Mouse (Mus musculus) liver, adult 2 months (tissue): ENCODE data around the gene Ccnq. TPM values are rescaled to one million over a fixed set of nuclear protein-coding genes. Genes with fewer than 3 reads are reported as not detected.
"Not testable (repeated sequence)": the region's sequence is repeated elsewhere in the genome, so short reads cannot be mapped to it uniquely, and the experiment has no call there.

ENCODE experiments used
- DNase-seq: peaks from one replicate; pipeline ENCODE4 v3.0.0-alpha.2; 2011; ENCODE audit warnings: low read depth, low spot score; ENCODE audit errors: extremely low read depth
- H3K27ac ChIP-seq: fragments of 200-500 bp; replicated peaks from 2 replicates; pipeline ENCODE4 v1.5.1; 2012; ENCODE audit warnings: low read depth, mild to moderate bottlenecking, control low read depth, inconsistent platforms, low read length; ENCODE audit not compliant: insufficient read depth
- H3K27me3 ChIP-seq: fragments of 200-500 bp; 2 replicates; pipeline ENCODE4 v1.6.1; 2012; ENCODE audit warnings: mild to moderate bottlenecking, moderate library complexity, low read length, inconsistent platforms; ENCODE audit not compliant: control insufficient read depth, insufficient read depth
- H3K36me3 ChIP-seq: fragments of 200-500 bp; 2 replicates; pipeline ENCODE4 v1.6.1; 2012; ENCODE audit warnings: low read length, inconsistent platforms; ENCODE audit not compliant: control insufficient read depth, insufficient read depth
- H3K4me1 ChIP-seq: fragments of 200-500 bp; 2 replicates; pipeline ENCODE4 v1.6.1; 2011; ENCODE audit warnings: low read length; ENCODE audit not compliant: control insufficient read depth, insufficient read depth
- H3K4me3 ChIP-seq: fragments of 200-500 bp; 2 replicates; pipeline ENCODE4 v1.5.1; 2011; ENCODE audit warnings: low read depth, mild to moderate bottlenecking, control low read depth, low read length, moderate library complexity; ENCODE audit not compliant: insufficient read depth
- H3K79me2 ChIP-seq: fragments of 200-500 bp; 2 replicates; pipeline ENCODE4 v1.6.1; 2012; ENCODE audit warnings: inconsistent platforms, mild to moderate bottlenecking, low read length, moderate library complexity; ENCODE audit not compliant: control insufficient read depth, insufficient read depth
- H3K9ac ChIP-seq: fragments of 200-500 bp; 2 replicates; pipeline ENCODE4 v1.6.1; 2012; ENCODE audit warnings: low read depth, mild to moderate bottlenecking, control low read depth, inconsistent platforms, low read length
- CTCF ChIP-seq: fragments of 200-500 bp; IDR thresholded peaks from 2 replicates; pipeline ENCODE4 v1.5.1; 2011; ENCODE audit warnings: low read depth, low read length, control low read depth
- POLR2A ChIP-seq: fragments of 200-500 bp; IDR thresholded peaks from 2 replicates; pipeline ENCODE4 v1.6.1; 2011; ENCODE audit warnings: low read length, control low read depth; ENCODE audit not compliant: insufficient read depth; ENCODE audit errors: extremely low read depth
- WGBS: fragments of 180-500 bp; shearing (Covaris S2); methylation state at CpG from one replicate; pipeline ENCODE4 v1.1.7; 2018; 5-methylcytosine and 5-hydroxymethylcytosine counted together
- polyA plus RNA-seq: library from polyadenylated mRNA; depleted of rRNA; stranded (reverse); fragments of >200 nt; gene quantifications from 2 replicates; pipeline ENCODE4 v1.2.3, GENCODE M21; 2012
- total RNA-seq: library from RNA; depleted of rRNA; stranded (reverse); fragments of >200 nt; gene quantifications from 2 replicates; pipeline ENCODE4 v1.2.3, GENCODE M21; 2014

The Ccnq gene
- total and polyA plus RNA-seq, 2 experiments, result 14.1 to 27.9 TPM

DNA sequence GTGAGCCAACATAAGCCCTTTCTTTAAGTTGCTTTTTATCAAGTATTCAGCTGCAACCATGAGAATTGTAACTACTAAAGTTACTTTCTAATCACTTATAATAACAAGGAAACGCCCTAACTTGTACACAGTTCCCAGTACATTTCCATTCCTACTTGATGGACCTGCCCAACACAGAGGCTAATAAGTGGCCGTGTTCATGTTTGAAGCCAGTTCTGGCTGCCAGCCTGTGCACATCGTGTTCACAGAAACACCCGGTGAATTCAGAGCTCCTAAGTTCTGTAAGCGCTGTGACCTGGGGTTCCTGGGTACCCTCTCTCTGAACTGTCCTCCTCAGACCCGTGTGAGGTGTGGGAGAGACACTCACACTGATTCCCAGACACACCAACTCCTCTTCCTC, 13.3 kb upstream of the Ccnq start:
- H3K27ac ChIP-seq, result no peak overlapping the region
- no peak overlapping the region for H3K9ac ChIP-seq
- no peaks in the 10 kb centered on the region for H3K27me3 ChIP-seq
- no peak for TF ChIP-seq POLR2A
- no peak for TF ChIP-seq CTCF
- no peaks in the 10 kb centered on the region for H3K36me3 ChIP-seq
- DNase-seq, result no peak
- no peaks in the 10 kb centered on the region for H3K4me1 ChIP-seq
- H3K4me3 ChIP-seq, result no peak overlapping the region
- no peaks in the 10 kb centered on the region for H3K79me2 ChIP-seq
- WGBS, result 74% methylated on average over 6 of the region's 6 CpGs

DNA sequence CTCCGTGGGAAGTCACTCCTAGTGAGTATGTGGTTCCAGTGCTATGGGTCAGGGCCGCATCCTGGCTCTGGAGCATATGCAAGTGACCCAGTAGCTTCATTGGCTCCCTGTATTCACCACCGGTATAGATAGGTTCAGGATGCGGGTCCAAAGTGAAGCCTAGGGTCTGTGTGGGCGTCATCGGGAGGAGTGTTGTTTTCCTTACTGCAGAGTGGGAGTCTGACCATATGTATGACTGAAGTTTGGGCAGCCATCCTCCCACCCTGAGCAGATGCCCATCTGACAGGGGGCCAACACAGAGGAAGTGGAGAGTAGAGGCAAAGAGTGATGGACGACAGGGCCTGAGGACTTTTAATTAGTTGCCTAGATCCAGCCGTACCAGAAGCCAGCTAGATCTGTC, 12.8 kb upstream of the Ccnq start:
- Histone ChIP-seq H3K36me3 (no peaks in the 10 kb centered on the region), H3K9ac (no peak overlapping the region), H3K27me3 (no peaks in the 10 kb centered on the region), H3K27ac (no peak overlapping the region), H3K4me1 (no peaks in the 10 kb centered on the region), H3K4me3 (no peak overlapping the region), H3K79me2 (no peaks in the 10 kb centered on the region)
- TF ChIP-seq CTCF (no peak), POLR2A (no peak)
- 85% methylated on average over 8 of the region's 8 CpGs for WGBS
- DNase-seq, result no peak

DNA sequence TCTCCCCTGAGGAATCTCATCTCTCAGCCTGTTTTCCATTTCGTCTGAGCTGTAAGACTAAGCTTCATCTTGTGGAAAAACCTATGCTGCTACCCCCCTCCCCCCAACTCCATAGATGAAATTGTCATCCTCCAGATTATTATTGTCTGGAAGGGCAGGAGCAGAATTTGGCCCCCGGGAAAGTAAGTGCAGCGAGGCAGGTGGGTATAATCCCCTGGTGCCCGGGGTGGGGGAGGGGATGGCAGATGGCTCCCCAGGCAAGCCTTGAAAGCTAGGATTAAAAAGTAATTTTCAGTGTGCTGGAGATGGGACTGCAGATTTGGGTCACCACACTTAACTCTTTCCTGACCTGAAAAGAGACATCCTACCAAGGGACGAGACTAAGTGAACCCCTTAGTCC, 10.7 kb upstream of the Ccnq start:
- H3K36me3 ChIP-seq, result no peaks in the 10 kb centered on the region
- WGBS, result 81% methylated on average over 5 of the region's 5 CpGs

DNA sequence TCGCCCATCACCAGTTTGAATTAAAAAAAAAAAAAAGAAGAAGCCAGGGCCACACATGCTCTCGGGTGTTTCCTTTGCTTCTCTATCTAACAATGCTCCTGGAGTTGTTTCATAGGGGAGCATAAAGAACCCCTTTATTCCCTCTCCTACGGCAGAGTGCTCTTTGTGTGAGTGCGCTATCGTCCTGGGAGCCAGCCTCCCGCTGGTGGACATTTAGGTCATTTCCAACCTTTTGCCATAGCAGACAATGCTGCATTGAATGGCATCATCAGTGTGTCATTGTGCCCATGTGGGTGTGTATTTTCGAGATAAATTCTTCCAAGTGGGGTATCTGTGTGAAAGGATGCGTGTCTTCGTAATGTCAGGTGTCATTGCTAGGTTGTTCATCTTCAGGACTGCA, 9.6 kb upstream of the Ccnq start:
- WGBS, result 88% methylated on average over 9 of the region's 9 CpGs
- no peaks in the 10 kb centered on the region for H3K79me2 ChIP-seq
- H3K4me1 ChIP-seq, result no peaks in the 10 kb centered on the region
- no peak overlapping the region for H3K4me3 ChIP-seq
- TF ChIP-seq CTCF (no peak), POLR2A (no peak)
- no peak overlapping the region for H3K9ac ChIP-seq
- H3K27ac ChIP-seq, result no peak overlapping the region
- no peaks in the 10 kb centered on the region for H3K27me3 ChIP-seq
- DNase-seq, result no peak
- H3K36me3 ChIP-seq, result no peaks in the 10 kb centered on the region

More for the DNA sequence above, 10.7 kb upstream of the Ccnq start:
- no peak for DNase-seq
- H3K9ac ChIP-seq, result no peak overlapping the region
- no peak overlapping the region for H3K27ac ChIP-seq
- no peaks in the 10 kb centered on the region for H3K79me2 ChIP-seq
- H3K27me3 ChIP-seq, result no peaks in the 10 kb centered on the region
- no peaks in the 10 kb centered on the region for H3K4me1 ChIP-seq
- no peak for TF ChIP-seq POLR2A
- TF ChIP-seq CTCF, result no peak
- no peak overlapping the region for H3K4me3 ChIP-seq

DNA sequence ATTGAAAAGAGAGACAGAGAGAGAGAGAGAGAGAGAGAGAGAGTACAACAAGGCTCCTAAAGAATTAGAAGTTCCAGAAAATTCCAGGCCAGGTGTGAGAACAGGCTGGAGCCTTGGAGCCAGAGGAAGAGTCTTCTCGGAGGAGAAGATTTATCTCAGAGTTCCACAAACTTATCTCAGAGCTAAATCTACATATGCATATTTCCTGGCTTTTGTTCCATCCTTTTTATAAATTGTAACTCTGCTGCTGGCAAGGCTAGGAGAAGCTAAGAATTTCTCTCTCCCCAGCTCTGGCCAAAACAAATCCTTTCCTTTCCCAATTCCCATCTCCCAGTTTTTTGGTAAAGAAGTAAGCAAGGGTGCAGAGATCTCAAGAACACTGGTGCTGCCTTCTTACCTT, 3.8 kb upstream of the Ccnq start:
- no peak for DNase-seq
- no peak overlapping the region for H3K27ac ChIP-seq
- no peaks in the 10 kb centered on the region for H3K79me2 ChIP-seq
- TF ChIP-seq POLR2A (no peak), CTCF (no peak)
- 86% methylated on average over 1 of the region's 1 CpGs for WGBS
- H3K4me3 ChIP-seq, result no peak overlapping the region
- H3K4me1 ChIP-seq, result peaks cover 8% of the 10 kb centered on the region
- H3K9ac ChIP-seq, result no peak overlapping the region
- no peaks in the 10 kb centered on the region for H3K36me3 ChIP-seq
- no peaks in the 10 kb centered on the region for H3K27me3 ChIP-seq

DNA sequence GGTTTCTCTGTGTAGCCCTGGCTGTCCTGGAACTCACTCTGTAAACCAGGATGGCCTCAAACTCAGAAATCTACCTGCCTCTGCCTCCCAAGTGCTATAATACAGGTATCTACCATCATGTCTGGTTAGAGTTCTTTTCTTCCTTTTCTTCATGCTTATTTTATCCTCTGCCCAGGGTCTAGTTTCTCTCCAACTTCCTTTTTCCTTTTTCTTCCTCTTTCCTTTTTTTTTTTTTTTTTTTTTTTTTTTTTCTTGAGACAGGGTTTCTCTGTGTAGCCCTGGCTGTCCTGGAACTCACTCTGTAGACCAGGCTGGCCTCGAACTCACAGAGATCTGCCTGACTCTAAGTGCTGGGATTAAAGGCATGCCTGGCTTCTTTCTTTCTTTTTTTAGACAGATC, 2.6 kb upstream of the Ccnq start:
- 90% methylated on average over 1 of the region's 1 CpGs for WGBS
- not testable (repeated sequence) for H3K4me3 ChIP-seq, H3K4me1 ChIP-seq, H3K36me3 ChIP-seq, H3K27me3 ChIP-seq, DNase-seq, H3K27ac ChIP-seq, H3K9ac ChIP-seq, H3K79me2 ChIP-seq
